Mouse (Mus musculus) c-Kit-negative CD71-positive TER-119-positive erythroid progenitor cells, embryonic 14.5 days (primary cell): ENCODE data around the gene Pan3.
"Not testable (repeated sequence)": the region's sequence is repeated elsewhere in the genome, so short reads cannot be mapped to it uniquely, and the experiment has no call there.

ENCODE experiments used
- DNase-seq: peaks from one replicate; pipeline ENCODE4 v3.0.0-alpha.2; 2013; ENCODE audit warnings: low read depth, low spot score

Pan3 gene

GRCm38 (mm10) chr5:147551879-147552627, 122.1 kb downstream of the Pan3 start:
- no peak for DNase-seq

GRCm38 (mm10) chr5:147557641-147558040, 127.7 kb downstream of the Pan3 start:
- DNase-seq = not testable (repeated sequence)

- DNase-seq = no peak
These were observed 133.7 kb downstream of the Pan3 start for GRCm38 (mm10) chr5:147563511-147564139.

- no peak for DNase-seq
These were observed 134.2 kb downstream of the Pan3 start for GRCm38 (mm10) chr5:147564140-147564590.

- no peak for DNase-seq
These were observed 135.5 kb downstream of the Pan3 start for GRCm38 (mm10) chr5:147565444-147565843.

GRCm38 (mm10) chr5:147566335-147566734, 136.4 kb downstream of the Pan3 start:
- no peak for DNase-seq

GRCm38 (mm10) chr5:147572695-147573094, 142.7 kb downstream of the Pan3 start:
- DNase-seq = no peak

GRCm38 (mm10) chr5:147573555-147573954, 143.6 kb downstream of the Pan3 start:
- DNase-seq = no peak

GRCm38 (mm10) chr5:147574517-147574916, 144.6 kb downstream of the Pan3 start:
- no peak for DNase-seq

- no peak for DNase-seq
These were observed 147.0 kb downstream of the Pan3 start for GRCm38 (mm10) chr5:147577003-147577402.

GRCm38 (mm10) chr5:147579148-147579547, 149.2 kb downstream of the Pan3 start:
- DNase-seq = no peak

- no peak for DNase-seq
These were observed 149.7 kb downstream of the Pan3 start for GRCm38 (mm10) chr5:147579691-147580090.

GRCm38 (mm10) chr5:147580181-147580580, 150.2 kb downstream of the Pan3 start:
- DNase-seq = no peak

GRCm38 (mm10) chr5:147583702-147584298, 153.8 kb downstream of the Pan3 start:
- peak; percentile 29 for DNase-seq

- DNase-seq = no peak
These were observed 154.7 kb downstream of the Pan3 start for GRCm38 (mm10) chr5:147584648-147585047.

- DNase-seq = no peak
These were observed 155.1 kb downstream of the Pan3 start for GRCm38 (mm10) chr5:147585070-147585469.

- no peak for DNase-seq
These were observed 159.9 kb downstream of the Pan3 start for GRCm38 (mm10) chr5:147589814-147590213.

GRCm38 (mm10) chr5:147597825-147598224, 167.9 kb downstream of the Pan3 start:
- no peak for DNase-seq
